Mouse (Mus musculus) forebrain, embryonic 13.5 days (tissue): ENCODE data around the gene Ap3b2. TPM values are rescaled to one million over a fixed set of nuclear protein-coding genes. Genes with fewer than 3 reads are reported as not detected.

Experiments
- ATAC-seq: fragments of 200-750 bp; cut with Nextera tagmentation; 2 replicates; pipeline ENCODE4 v1.8.0; 2017
- H3K27ac ChIP-seq: fragments of 300-500 bp; sonication (generic); 2 replicates; pipeline ENCODE4 v1.5.1; 2015; ENCODE audit warnings: inconsistent platforms, mild to moderate bottlenecking, moderate library complexity
- H3K27me3 ChIP-seq: fragments of 300-500 bp; sonication (generic); 2 replicates; pipeline ENCODE4 v1.6.1; 2015; ENCODE audit warnings: mild to moderate bottlenecking, inconsistent platforms
- H3K36me3 ChIP-seq: fragments of 300-500 bp; sonication (generic); 2 replicates; pipeline ENCODE4 v1.6.1; 2015; ENCODE audit warnings: mild to moderate bottlenecking, inconsistent platforms; ENCODE audit not compliant: poor library complexity, severe bottlenecking
- H3K4me1 ChIP-seq: fragments of 300-500 bp; sonication (generic); 2 replicates; pipeline ENCODE4 v1.6.1; 2015; ENCODE audit warnings: inconsistent platforms
- H3K4me2 ChIP-seq: fragments of 300-500 bp; sonication (generic); 2 replicates; pipeline ENCODE4 v1.6.1; 2015; ENCODE audit warnings: inconsistent platforms, mild to moderate bottlenecking, moderate library complexity
- H3K4me3 ChIP-seq: fragments of 300-500 bp; sonication (generic); 2 replicates; pipeline ENCODE4 v1.5.1; 2015; ENCODE audit warnings: mild to moderate bottlenecking, inconsistent platforms
- H3K9ac ChIP-seq: fragments of 300-500 bp; sonication (generic); 2 replicates; pipeline ENCODE4 v1.6.1; 2015; ENCODE audit warnings: mild to moderate bottlenecking, inconsistent platforms
- H3K9me3 ChIP-seq: fragments of 300-500 bp; sonication (generic); replicated peaks from 2 replicates; pipeline ENCODE4 v1.6.1; 2016; ENCODE audit warnings: inconsistent platforms
- WGBS: fragments of 180-500 bp; shearing (Covaris S2); methylation state at CpG from one replicate; pipeline ENCODE4 v1.1.7; 2015; 5-methylcytosine and 5-hydroxymethylcytosine counted together
- microRNA counts: library from miRNA; unstranded; fragments of <30 nt; microRNA quantifications from one replicate; lab custom pipeline; 2016
- polyA plus RNA-seq: library from polyadenylated mRNA; unstranded; fragments of >200 nt; fragmentation: Nextera tagmentation; extraction: Ambion mirVana; gene quantifications from 2 replicates; pipeline ENCODE4 v1.2.1, GENCODE M21; 2015

The Ap3b2 gene
- polyA plus RNA-seq, 1 experiment from 2014 or later, result 71.6 TPM

DNA sequence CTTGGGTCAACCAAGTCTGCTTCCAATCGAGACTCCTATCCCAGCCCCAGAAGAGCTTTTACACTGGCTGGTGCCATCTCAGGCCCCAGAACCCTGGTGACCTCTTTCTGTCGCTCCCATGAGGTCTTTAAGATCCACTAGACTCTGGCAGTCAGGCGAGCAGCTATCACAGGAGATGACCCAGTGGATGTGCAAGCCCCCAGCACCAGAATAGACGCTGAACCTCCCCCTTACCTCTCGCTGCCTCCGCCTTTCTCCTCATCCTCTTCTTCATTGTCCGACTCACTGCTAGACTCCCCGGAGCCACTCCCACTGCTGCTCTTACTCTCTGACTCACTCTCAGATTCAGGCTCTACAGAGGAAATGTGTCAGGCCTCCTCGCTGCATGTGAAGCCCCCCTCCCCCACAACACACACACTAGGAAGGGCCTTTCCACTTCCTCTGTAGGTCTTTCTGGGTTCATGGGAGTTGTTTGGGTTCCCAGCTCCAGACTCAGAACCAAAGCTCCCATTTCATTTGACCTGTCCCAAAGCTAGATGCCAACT lies 28.7 kb downstream of the Ap3b2 start:
- Histone ChIP-seq H3K9me3 (no peaks in the 10 kb centered on the region), H3K4me1 (no peaks in the 10 kb centered on the region), H3K4me2 (no peak overlapping the region), H3K27ac (no peak overlapping the region), H3K9ac (no peak overlapping the region), H3K36me3 (peaks cover 62% of the 10 kb centered on the region), H3K27me3 (no peaks in the 10 kb centered on the region), H3K4me3 (no peak overlapping the region)
- 82% methylated on average over 9 of the region's 9 CpGs for WGBS
- ATAC-seq, result no peak

GRCm38 (mm10) chr7:81464116-81464515 lies 29.6 kb downstream of the Ap3b2 start:
- Histone ChIP-seq H3K36me3 (peaks cover 62% of the 10 kb centered on the region), H3K27me3 (peaks cover 5% of the 10 kb centered on the region; the same call in 1 of the 2 replicates), H3K9me3 (no peaks in the 10 kb centered on the region), H3K4me1 (no peaks in the 10 kb centered on the region), H3K4me2 (no peak overlapping the region), H3K9ac (no peak overlapping the region), H3K4me3 (no peak overlapping the region), H3K27ac (no peak overlapping the region)
- ATAC-seq, result no peak
- WGBS, result 10% methylated on average over 4 of the region's 4 CpGs

DNA sequence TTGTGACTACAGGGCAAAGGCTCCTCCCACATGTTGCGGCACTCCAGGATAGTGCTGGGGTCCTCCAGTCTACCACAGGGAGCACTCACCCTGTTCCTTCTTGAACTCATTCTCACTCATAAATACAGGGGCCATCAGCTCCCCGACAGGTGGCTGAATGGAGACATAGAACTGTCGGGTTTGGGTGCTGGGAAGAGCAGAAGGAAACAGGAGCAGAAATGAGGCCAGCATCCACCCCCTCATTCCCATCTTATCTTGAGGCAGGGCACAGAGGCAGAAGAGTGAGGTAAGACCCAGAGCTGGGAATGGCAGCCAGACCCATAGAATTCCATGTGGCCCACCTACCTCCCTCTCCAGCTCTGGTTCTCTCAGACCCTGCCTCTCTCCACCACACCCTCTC lies 30.9 kb downstream of the Ap3b2 start:
- peaks cover 62% of the 10 kb centered on the region for H3K36me3 ChIP-seq
- no peak overlapping the region for H3K4me2 ChIP-seq
- WGBS, result 81% methylated on average over 3 of the region's 3 CpGs
- H3K4me1 ChIP-seq, result no peaks in the 10 kb centered on the region
- H3K9me3 ChIP-seq, result no peaks in the 10 kb centered on the region
- H3K9ac ChIP-seq, result no peak overlapping the region
- H3K4me3 ChIP-seq, result no peak overlapping the region
- H3K27ac ChIP-seq, result no peak overlapping the region
- ATAC-seq, result no peak
- peaks cover 18% of the 10 kb centered on the region for H3K27me3 ChIP-seq

DNA sequence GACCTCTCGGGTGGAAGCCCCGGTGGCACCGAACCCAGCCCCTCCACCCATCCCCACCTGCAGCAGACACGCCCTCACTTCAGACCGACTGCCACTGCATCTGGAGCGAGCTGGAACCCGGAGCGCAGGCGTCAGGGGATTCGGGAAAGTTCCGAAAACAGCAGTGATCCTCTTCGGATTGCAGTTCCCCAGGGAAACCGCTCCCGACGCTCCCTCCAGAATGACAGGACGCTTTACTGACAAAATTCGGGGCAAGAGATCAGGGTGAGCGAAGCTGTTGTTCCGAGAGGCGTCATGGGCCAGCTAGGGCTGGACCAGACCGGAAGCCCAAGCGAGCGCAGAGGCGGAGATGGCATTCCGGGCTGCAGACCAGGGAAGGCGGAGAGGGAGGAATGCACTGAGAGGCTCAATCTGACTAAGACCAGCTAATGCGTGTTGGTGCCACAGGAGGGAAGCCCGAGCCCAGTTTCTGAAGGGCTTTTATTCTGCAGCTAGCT lies 38.5 kb downstream of the Ap3b2 start, which contains the start of gene Cpeb1:
Gene Cpeb1, minus strand, starts transcription at position 311 of the 497 bp plus-strand sequence.
- H3K36me3 ChIP-seq, result no peaks in the 10 kb centered on the region
- peaks cover 83% of the 10 kb centered on the region for H3K27me3 ChIP-seq
- under 1% methylated on average over 28 of the region's 28 CpGs for WGBS
- no peak within 1 kb of the TSS for H3K27ac ChIP-seq
- H3K4me2 ChIP-seq, result peak within 1 kb of the TSS; percentile 85
- peak; percentile 42 for ATAC-seq
- peak within 1 kb of the TSS; percentile 59 for H3K9ac ChIP-seq
- no peaks in the 10 kb centered on the region for H3K9me3 ChIP-seq
- H3K4me1 ChIP-seq, result peaks cover 26% of the 10 kb centered on the region
- peak within 1 kb of the TSS; percentile 50 for H3K4me3 ChIP-seq

GRCm38 (mm10) chr7:81454331-81455039 lies 39.2 kb downstream of the Ap3b2 start:
- peak; percentile 65 for ATAC-seq
- H3K36me3 ChIP-seq, result no peaks in the 10 kb centered on the region

DNA sequence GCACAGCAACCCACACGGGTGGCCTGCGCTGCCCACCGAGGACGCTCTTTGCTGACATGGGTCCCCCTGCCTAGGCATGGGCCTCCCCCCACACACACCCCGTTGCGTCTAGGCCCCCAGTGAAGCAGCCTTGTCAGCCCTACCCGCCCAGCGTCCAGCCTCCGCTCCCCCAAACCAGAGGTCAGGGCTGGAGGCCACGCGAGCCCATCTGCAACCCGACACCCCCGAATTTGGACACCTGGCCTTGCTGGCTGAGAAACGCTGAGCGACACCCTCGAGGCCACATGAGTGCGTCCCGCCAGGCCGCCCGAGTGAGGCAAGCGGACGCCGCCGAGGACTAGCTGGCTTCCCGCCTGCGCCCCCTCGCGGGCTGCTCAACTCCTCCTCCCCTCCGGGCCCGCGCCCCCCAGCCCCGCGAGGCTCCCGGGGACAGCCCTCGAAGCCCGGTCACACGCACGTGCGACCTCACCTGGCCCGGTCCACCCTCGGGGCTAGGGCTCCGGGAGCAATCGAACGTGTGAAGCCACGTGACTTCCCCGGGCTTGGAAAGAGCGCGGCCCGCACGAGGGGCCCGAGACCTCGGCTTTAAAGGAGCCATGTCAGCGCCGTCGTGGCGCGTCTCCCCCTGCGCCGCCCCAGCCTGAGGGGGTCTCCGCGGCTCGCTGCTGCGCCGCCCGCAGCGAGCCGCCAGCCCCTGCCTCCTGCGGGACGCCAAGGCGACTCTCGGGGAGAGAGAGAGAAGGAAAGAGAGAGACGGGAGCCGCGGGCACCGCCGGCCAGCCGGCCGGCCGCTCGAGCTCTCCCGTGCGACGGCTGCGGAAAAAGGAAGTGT lies 40.1 kb downstream of the Ap3b2 start:
- 5% methylated on average over 75 of the region's 84 CpGs for WGBS
- H3K9me3 ChIP-seq, result no peaks in the 10 kb centered on the region
- peak overlapping the region; percentile 59; the same call in 1 of the 2 replicates for H3K9ac ChIP-seq
- H3K4me1 ChIP-seq, result peaks cover 26% of the 10 kb centered on the region
- H3K36me3 ChIP-seq, result no peaks in the 10 kb centered on the region
- no peak overlapping the region for H3K27ac ChIP-seq
- ATAC-seq, result peak; percentile 54
- peaks cover 77% of the 10 kb centered on the region for H3K27me3 ChIP-seq
- peak overlapping the region; percentile 50 for H3K4me3 ChIP-seq
- H3K4me2 ChIP-seq, result peak overlapping the region; percentile 85

More at GRCm38 (mm10) chr7:81454331-81455039, 39.2 kb downstream of the Ap3b2 start:
- peaks cover 26% of the 10 kb centered on the region for H3K4me1 ChIP-seq
- peaks cover 85% of the 10 kb centered on the region for H3K27me3 ChIP-seq
- H3K27ac ChIP-seq, result no peak overlapping the region
- no peaks in the 10 kb centered on the region for H3K9me3 ChIP-seq
- H3K9ac ChIP-seq, result peak overlapping the region; percentile 59
- H3K4me3 ChIP-seq, result peak overlapping the region; percentile 50
- WGBS, result 2% methylated on average over 66 of the region's 87 CpGs
- peak overlapping the region; percentile 85 for H3K4me2 ChIP-seq

DNA sequence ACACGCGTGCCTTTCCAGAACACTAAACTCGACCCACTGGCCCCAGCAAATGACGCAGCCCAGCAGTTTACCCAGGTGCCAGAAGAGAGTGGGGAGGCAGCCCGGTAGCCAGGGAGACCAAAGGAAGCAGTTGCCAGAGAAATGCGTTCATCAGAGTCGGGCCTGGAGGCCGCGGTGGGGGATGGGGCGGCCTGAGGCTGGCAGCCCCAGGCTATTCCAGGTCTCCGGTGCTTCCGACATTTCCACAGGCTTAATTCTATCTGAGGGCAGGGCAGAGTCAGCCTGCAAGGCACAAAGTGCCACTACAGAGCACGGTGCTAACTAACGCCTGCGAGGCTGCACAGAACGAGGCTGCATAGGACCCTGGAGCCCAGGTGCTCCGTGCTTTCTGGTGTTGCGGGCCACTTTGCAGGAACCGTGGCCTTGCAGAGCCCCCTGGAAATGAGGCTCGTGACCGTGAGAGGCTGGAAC lies 40.7 kb downstream of the Ap3b2 start:
- peak overlapping the region; percentile 85 for H3K4me2 ChIP-seq
- no peak overlapping the region for H3K9ac ChIP-seq
- WGBS, result 4% methylated on average over 21 of the region's 21 CpGs

More for the DNA sequence above, 40.7 kb downstream of the Ap3b2 start:
- H3K36me3 ChIP-seq, result no peaks in the 10 kb centered on the region
- H3K9me3 ChIP-seq, result no peaks in the 10 kb centered on the region
- peaks cover 26% of the 10 kb centered on the region for H3K4me1 ChIP-seq
- no peak overlapping the region for H3K27ac ChIP-seq
- peak; percentile 48 for ATAC-seq
- peaks cover 70% of the 10 kb centered on the region for H3K27me3 ChIP-seq
- H3K4me3 ChIP-seq, result peak overlapping the region; percentile 50

MicroRNAs encoded within 50 kb of the gene (microRNA counts, 519-probe panel; counts per million panel counts)
- microRNA mmu-miR-1839-3p (lab: Ali Mortazavi, UCI) (177 counts per million, percentile 53 among the panel's probes with 10 or more counts), microRNA mmu-miR-1839-5p (lab: Ali Mortazavi, UCI) (3,556 counts per million, percentile 73 among the panel's probes with 10 or more counts)

Other genes with a start within 250 kb of the Ap3b2 start
- gene Rps17, start 148.7 kb downstream of the Ap3b2 start, polyA plus RNA-seq, result 1,016 and 1,034 TPM in 2 replicates
- gene Cpeb1, start 38.5 kb downstream of the Ap3b2 start, polyA plus RNA-seq, result 0.87 and 1.0 TPM in 2 replicates
- gene BC048679, start 4.4 kb upstream of the Ap3b2 start, polyA plus RNA-seq, result not detected in 2 replicates
- gene Fsd2, start 73.0 kb upstream of the Ap3b2 start, polyA plus RNA-seq, result 0.10 TPM in 2 replicates
- 4.1 and 4.5 TPM in 2 replicates for gene Whamm, start 77.3 kb upstream of the Ap3b2 start, polyA plus RNA-seq
- 25.7 and 27.8 TPM in 2 replicates for gene Homer2, start 213.6 kb upstream of the Ap3b2 start, polyA plus RNA-seq